Comparison of ENCODE assay signal across 8 mouse cellular contexts in genomic region chr13:91223063-91223462, GRCm38 (mm10). TPM values are rescaled to one million over a fixed set of nuclear protein-coding genes. Genes with fewer than 3 reads are reported as not detected.
DNase-seq lines count a peak whose midpoint lies in the region; ATAC-seq and TF ChIP-seq lines count a peak whose summit lies in the region.

No protein-coding gene starts in this region.

- TF ChIP-seq CTCF in cerebellum, adult 2 months (IDR thresholded peaks at IDR 0.05; ENCODE audit: borderline replicate concordance, insufficient read depth, low read depth, low read length) = no peak
- TF ChIP-seq CTCF in CH12.LX (conservative IDR thresholded peaks at IDR 0.05 in 1 of 2, IDR thresholded peaks at IDR 0.05 in 1 of 2; ENCODE audit: low read depth in 2 of 2, low read length in 2 of 2) = no peak

- H3K9ac ChIP-seq in CH12.LX (ENCODE audit: insufficient read depth, low read depth) = peak overlapping the region; percentile 69
- peak overlapping the region; percentile 58; the same call in 1 of the 2 replicates for H3K9ac ChIP-seq in limb, embryonic 15.5 days
- peak overlapping the region; percentile 18; the same call in 1 of the 2 replicates for H3K9ac ChIP-seq in stomach, embryonic 16.5 days (ENCODE audit: low read length)

- 80% methylated on average over 1 of the region's 1 CpGs for WGBS in cerebellum, adult 2 months
- WGBS in limb, embryonic 15.5 days = 29% methylated on average over 1 of the region's 1 CpGs
- WGBS in stomach, embryonic 16.5 days = 39% methylated on average over 1 of the region's 1 CpGs

- no peaks in the 10 kb centered on the region for H3K27me3 ChIP-seq in cerebellum, adult 2 months (ENCODE audit: control insufficient read depth, insufficient read depth, low read length)
- no peaks in the 10 kb centered on the region for H3K27me3 ChIP-seq in CH12.LX (replicated peaks)
- H3K27me3 ChIP-seq in limb, embryonic 15.5 days = no peaks in the 10 kb centered on the region
- H3K27me3 ChIP-seq in stomach, embryonic 16.5 days (ENCODE audit: control insufficient read depth, insufficient read depth, low read length) = no peaks in the 10 kb centered on the region

- ATAC-seq in limb, embryonic 15.5 days (ENCODE audit: insufficient number of reproducible peaks, low FRiP score, low TSS enrichment, low read depth) = no peak
- no peak for ATAC-seq in stomach, embryonic 16.5 days (ENCODE audit: insufficient read depth, low FRiP score)
- ATAC-seq in erythroid progenitor cell, adult 5-6 weeks (replicated peaks; ENCODE audit: low FRiP score, poor library complexity, severe bottlenecking) = no peak

- H3K4me1 ChIP-seq in cerebellum, adult 2 months (ENCODE audit: control insufficient read depth, insufficient read depth, low read length) = no peaks in the 10 kb centered on the region
- peaks cover 4 to 9% of the 10 kb centered on the region in 2 experiments; a peak in 2 of 4 replicates for H3K4me1 ChIP-seq in CH12.LX (ENCODE audit: control insufficient read depth in 1 of 2, insufficient read depth in 2 of 2)
- peaks cover 8% of the 10 kb centered on the region; the same call in 1 of the 2 replicates for H3K4me1 ChIP-seq in limb, embryonic 15.5 days
- 0 out of 2 replicates have a peak, but pooled peaks cover 4% of the 10 kb centered on the region for H3K4me1 ChIP-seq in stomach, embryonic 16.5 days (ENCODE audit: control insufficient read depth, insufficient read depth, low read length)

- H3K36me3 ChIP-seq in CH12.LX (replicated peaks in 1 of 2; ENCODE audit: control insufficient read depth in 1 of 2, insufficient read depth in 1 of 2, low read length in 1 of 2) = no peaks in the 10 kb centered on the region
- no peaks in the 10 kb centered on the region for H3K36me3 ChIP-seq in limb, embryonic 15.5 days
- H3K36me3 ChIP-seq in stomach, embryonic 16.5 days (ENCODE audit: control insufficient read depth, insufficient read depth, low read length) = no peaks in the 10 kb centered on the region

- H3K4me2 ChIP-seq in CH12.LX (ENCODE audit: insufficient read depth, low read depth, poor library complexity, severe bottlenecking) = peak overlapping the region; percentile 73
- peak overlapping the region; percentile 45 for H3K4me2 ChIP-seq in limb, embryonic 15.5 days
- peak overlapping the region; percentile 61 for H3K4me2 ChIP-seq in stomach, embryonic 16.5 days (ENCODE audit: low read depth, low read length)

- dilution Hi-C loops in CH12.LX (cut with MboI; ENCODE audit: extremely low pct_ligation_motif_present, extremely low pct_unique_long_range_greater_than_20kb, low sequenced_read_pairs) = no loop called here

- peak overlapping the region; percentile 6 for H3K4me3 ChIP-seq in cerebellum, adult 2 months (replicated peaks; ENCODE audit: insufficient read depth, low read depth, low read length)
- H3K4me3 ChIP-seq in CH12.LX (replicated peaks in 1 of 3; ENCODE audit: low read depth in 2 of 3, low read length in 2 of 3, poor library complexity in 1 of 3) = peak overlapping the region; percentile 58 to 81 (median 65)
- H3K4me3 ChIP-seq in limb, embryonic 15.5 days = peak overlapping the region; percentile 72
- H3K4me3 ChIP-seq in stomach, embryonic 16.5 days (replicated peaks; ENCODE audit: low read length) = peak overlapping the region; percentile 81

- no peak for TF ChIP-seq EP300 in CH12.LX (IDR thresholded peaks at IDR 0.05; ENCODE audit: low read length)

- peak in 1 of 2 experiments; percentile 21 for DNase-seq in cerebellum, adult 2 months
- no peak for DNase-seq in cerebellum, adult 11-12 months
- peak; percentile 12 for DNase-seq in CH12.LX (ENCODE audit: extremely low read depth)
- DNase-seq in forelimb bud, embryonic 11.5 days (ENCODE audit: low read depth, low spot score) = peak; percentile 41
- DNase-seq in adrenal gland, postnatal 4 days (ENCODE audit: low spot score in 2 of 2) = no peak

- in situ Hi-C loops in CH12.LX (cut with MboI; ENCODE audit: low pct_ligation_motif_present, low pct_unique_long_range_greater_than_20kb, low sequenced_read_pairs) = loop anchor here (10.0 kb wide), 1 partner anchor 152 kb away; no protein-coding TSS in a partner anchor

- no peak for TF ChIP-seq RAD21 in CH12.LX (IDR thresholded peaks at IDR 0.05; ENCODE audit: low read depth, low read length)

- H3K79me2 ChIP-seq in CH12.LX (replicated peaks; ENCODE audit: control insufficient read depth, extremely low read depth, insufficient read depth, poor library complexity, severe bottlenecking) = no peaks in the 10 kb centered on the region

- no peaks in the 10 kb centered on the region for H3K9me3 ChIP-seq in CH12.LX (replicated peaks; ENCODE audit: low read length)
- no peaks in the 10 kb centered on the region for H3K9me3 ChIP-seq in limb, embryonic 15.5 days
- H3K9me3 ChIP-seq in stomach, embryonic 16.5 days (replicated peaks; ENCODE audit: control insufficient read depth, low read length) = no peaks in the 10 kb centered on the region

- TF ChIP-seq POLR2A in cerebellum, adult 2 months (IDR thresholded peaks at IDR 0.05; ENCODE audit: borderline replicate concordance, insufficient read depth, low read length) = no peak
- no peak for TF ChIP-seq POLR2A in CH12.LX (IDR thresholded peaks at IDR 0.05; ENCODE audit: low read depth, low read length)

- H3K27ac ChIP-seq in cerebellum, adult 2 months (ENCODE audit: insufficient read depth, low read length) = no peak overlapping the region
- H3K27ac ChIP-seq in CH12.LX (ENCODE audit: insufficient read depth, low read depth) = no peak overlapping the region
- peak overlapping the region; percentile 95 for H3K27ac ChIP-seq in limb, embryonic 15.5 days
- peak overlapping the region; percentile 95 for H3K27ac ChIP-seq in stomach, embryonic 16.5 days (ENCODE audit: low read length)

TF ChIP-seq in CH12.LX, 34 proteins besides CTCF, POLR2A, EP300 and RAD21:
- no peak for TF ChIP-seq NELFE (IDR thresholded peaks at IDR 0.05; ENCODE audit: low read depth, low read length)
- TF ChIP-seq ETS1 (conservative IDR thresholded peaks at IDR 0.05; ENCODE audit: low read depth, low read length) = no peak
- no peak for TF ChIP-seq ELF1 (IDR thresholded peaks at IDR 0.05; ENCODE audit: low read depth, low read length)
- no peak for TF ChIP-seq ZMIZ1 (IDR thresholded peaks at IDR 0.05; ENCODE audit: low read depth, low read length)
- no peak for TF ChIP-seq ZNF384 (IDR thresholded peaks at IDR 0.05; ENCODE audit: low read depth, low read length)
- no peak for TF ChIP-seq MYC (IDR thresholded peaks at IDR 0.05; ENCODE audit: low read depth, low read length)
- no peak for TF ChIP-seq GABPA (IDR thresholded peaks at IDR 0.05; ENCODE audit: insufficient replicate concordance, low read depth, low read length)
- no peak for TF ChIP-seq POLR2AphosphoS2 (IDR thresholded peaks at IDR 0.05; ENCODE audit: low read depth, low read length)
- TF ChIP-seq MAFK (IDR thresholded peaks at IDR 0.05; ENCODE audit: insufficient replicate concordance, low read length) = no peak
- TF ChIP-seq E2F4 (IDR thresholded peaks at IDR 0.05; ENCODE audit: insufficient replicate concordance, low read depth, low read length) = no peak

RNA-seq across cellular contexts. Expression of gene Atg10, which starts 0.7 kb away (rescaled TPM):
- 9.9 and 11.1 TPM in 2 replicates for polyA plus RNA-seq in cerebellum, adult 2 months (2012; rRNA removed)
- total RNA-seq in CH12.LX (2012; rRNA removed) = 3.3 and 4.2 TPM in 2 replicates
- 7.2 and 7.4 TPM in 2 replicates for total RNA-seq in CH12.LX (2014; rRNA removed)
- polyA plus RNA-seq in CH12.LX (2012; ENCODE audit: insufficient read length, low read depth) = 3.4 and 3.8 TPM in 2 replicates
- 15.4 and 17.8 TPM in 2 replicates for polyA plus RNA-seq in limb, embryonic 15.5 days (2015; fragmentation: Nextera tagmentation; extraction: Ambion mirVana)
- 15.1 and 15.2 TPM in 2 replicates for polyA plus RNA-seq in stomach, embryonic 16.5 days (2015; fragmentation: Nextera tagmentation; extraction: Ambion mirVana)
- 10 to 100 TPM; 22.4 to 23.4 TPM for total RNA-seq in adrenal gland, postnatal 4 days (2021)
- 4.2 and 6.1 TPM in 2 replicates for total RNA-seq in erythroid progenitor cell, adult 5-6 weeks (2015; ENCODE audit: low replicate concordance)
- 1.7 and 3.8 TPM in 2 replicates for total RNA-seq in erythroid progenitor cell, adult 5-6 weeks (2017; ENCODE audit: low replicate concordance)

Comparison
In these comparisons a context has a peak if more than half of its experiments do, and no peak if none do; other contexts are left out.
1. DNase-seq: peak in CH12.LX (single experiment) and forelimb bud, embryonic 11.5 days (single experiment); none in cerebellum, adult 11-12 months (single experiment) and adrenal gland, postnatal 4 days (0 of 2).
2. H3K27ac ChIP-seq: peak in limb, embryonic 15.5 days (single experiment) and stomach, embryonic 16.5 days (single experiment); none in cerebellum, adult 2 months (single experiment) and CH12.LX (single experiment).
3. H3K4me3 ChIP-seq: peak in every context shown above with its lines; median percentile 81 in stomach, embryonic 16.5 days; 72 in limb, embryonic 15.5 days; 65 in CH12.LX; 6 in cerebellum, adult 2 months.
4. H3K9ac ChIP-seq: peak in every context shown above with its lines; median percentile 69 in CH12.LX; 58 in limb, embryonic 15.5 days; 18 in stomach, embryonic 16.5 days.
5. Peak in every context shown above with its lines, with median percentiles within 50 percentile points of each other: H3K4me2 ChIP-seq.